Mouse (Mus musculus) brain, embryonic 18.5 days (tissue): ENCODE results near the gene Ahcyl1.
"Not testable (repeated sequence)": the region's sequence is repeated elsewhere in the genome, so short reads cannot be mapped to it uniquely, and the experiment has no call there.

ENCODE experiments used
- DNase-seq: peaks from one replicate; pipeline ENCODE4 v3.0.0-alpha.2; 2012; ENCODE audit warnings: low read depth, low spot score

Ahcyl1 gene

DNA sequence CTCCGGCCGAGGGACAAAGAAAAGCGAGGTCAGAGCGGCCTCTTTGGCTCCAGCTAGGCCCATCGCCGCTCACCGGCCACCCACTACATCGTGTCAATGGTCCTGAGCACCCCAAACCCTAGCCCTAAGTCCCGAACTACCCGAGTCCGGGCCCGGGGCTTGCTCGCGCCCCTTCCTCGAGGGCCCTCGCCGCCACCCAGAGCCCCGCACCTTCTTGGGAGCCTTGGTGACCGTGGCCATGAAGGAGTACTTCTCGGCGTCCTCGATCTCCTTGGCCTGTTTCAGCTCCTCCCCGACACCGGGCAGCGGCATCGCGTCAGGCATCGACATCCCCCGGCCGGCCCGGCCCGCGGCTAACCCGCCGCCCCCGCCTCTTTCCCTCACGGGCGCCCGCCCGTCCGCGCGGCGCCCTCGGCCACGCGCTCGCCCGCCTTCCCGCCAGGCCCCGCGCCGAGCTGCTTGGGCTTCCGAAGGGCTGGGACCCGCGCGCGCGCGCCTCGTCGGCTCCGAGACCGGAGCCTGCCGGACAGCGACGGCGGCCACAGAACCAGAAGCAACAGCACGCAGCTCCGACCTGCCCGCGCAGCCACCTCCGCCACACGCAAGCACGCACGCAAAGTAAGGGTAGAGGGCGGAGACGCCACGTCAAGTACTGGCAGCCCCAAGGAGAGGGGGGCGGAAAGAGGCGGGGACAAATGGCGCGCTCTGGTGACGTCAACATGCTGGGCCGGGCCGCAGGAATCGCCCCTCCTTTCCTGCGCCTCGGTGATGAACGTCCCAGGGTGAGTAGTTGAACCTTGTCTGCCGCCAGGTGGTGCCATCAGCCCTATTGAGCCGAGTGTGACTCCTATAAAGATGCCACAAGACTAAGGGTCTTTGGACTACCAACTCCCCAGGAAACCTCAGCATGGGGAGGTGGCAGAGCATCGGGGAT lies at the start of gene Ahcyl1:
TSS of gene Ahcyl1 (minus strand) at position 613 of the 934 bp plus-strand sequence.
- DNase-seq: peak; percentile 95

DNA sequence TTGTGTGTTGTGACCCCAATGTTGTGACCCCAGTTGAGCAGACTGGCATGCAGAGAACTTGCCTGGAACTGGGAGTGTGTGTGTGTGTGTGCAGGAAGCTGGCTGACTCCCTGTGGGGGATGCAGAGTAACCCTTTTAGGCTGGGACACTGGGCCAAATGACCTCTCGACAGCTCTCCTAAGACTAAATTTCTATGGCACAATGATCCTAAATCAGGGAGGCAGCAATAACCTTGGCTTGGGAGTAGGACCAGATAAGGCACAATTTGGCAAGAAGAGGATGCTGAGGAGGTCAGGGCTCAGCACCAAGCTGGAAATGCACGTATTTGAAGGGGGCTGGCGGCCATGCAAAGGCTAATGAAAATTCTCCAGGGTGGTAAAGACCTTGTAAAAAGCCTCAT lies 49.7 kb upstream of the Ahcyl1 start:
- DNase-seq: no peak

DNA sequence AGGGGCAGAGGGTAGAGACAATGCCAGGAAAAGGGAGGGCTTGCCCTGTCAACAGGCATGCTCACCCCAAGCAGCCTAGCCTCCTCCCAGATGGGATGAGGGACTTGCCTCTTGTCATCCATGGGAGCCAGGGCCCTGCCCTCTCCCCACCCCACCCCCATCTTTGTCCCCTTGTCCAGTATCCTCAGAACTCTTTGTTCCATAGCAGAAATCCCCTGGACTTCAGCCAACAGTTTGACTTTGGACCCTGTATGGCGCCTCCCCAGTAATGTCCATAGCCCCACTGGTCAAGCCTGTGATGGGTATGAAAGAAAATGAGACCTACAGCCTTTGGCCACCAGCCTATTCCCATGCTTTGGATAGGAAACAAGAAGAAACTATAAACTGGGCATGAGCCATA lies 47.3 kb upstream of the Ahcyl1 start:
- no peak for DNase-seq

DNA sequence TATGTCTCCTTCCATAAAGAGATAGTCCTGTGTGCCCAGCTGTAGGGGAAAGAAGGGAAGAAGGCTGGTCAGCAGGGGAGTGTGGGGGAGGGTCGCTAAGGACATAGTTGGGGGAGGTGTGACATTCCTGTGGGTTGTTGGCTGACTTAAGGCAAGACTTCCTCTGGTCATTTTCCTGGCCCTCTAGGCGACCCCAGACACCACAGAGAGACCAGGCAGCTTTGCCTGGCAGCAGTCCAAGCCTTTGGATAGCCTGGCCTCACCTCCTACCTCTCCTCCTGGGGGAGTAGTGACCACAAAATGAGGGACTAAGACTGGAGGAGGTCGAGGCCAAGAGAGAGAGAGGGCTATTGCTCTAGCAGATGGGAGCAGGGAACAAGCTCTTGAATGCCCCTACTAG lies 46.7 kb upstream of the Ahcyl1 start:
- DNase-seq: no peak

DNA sequence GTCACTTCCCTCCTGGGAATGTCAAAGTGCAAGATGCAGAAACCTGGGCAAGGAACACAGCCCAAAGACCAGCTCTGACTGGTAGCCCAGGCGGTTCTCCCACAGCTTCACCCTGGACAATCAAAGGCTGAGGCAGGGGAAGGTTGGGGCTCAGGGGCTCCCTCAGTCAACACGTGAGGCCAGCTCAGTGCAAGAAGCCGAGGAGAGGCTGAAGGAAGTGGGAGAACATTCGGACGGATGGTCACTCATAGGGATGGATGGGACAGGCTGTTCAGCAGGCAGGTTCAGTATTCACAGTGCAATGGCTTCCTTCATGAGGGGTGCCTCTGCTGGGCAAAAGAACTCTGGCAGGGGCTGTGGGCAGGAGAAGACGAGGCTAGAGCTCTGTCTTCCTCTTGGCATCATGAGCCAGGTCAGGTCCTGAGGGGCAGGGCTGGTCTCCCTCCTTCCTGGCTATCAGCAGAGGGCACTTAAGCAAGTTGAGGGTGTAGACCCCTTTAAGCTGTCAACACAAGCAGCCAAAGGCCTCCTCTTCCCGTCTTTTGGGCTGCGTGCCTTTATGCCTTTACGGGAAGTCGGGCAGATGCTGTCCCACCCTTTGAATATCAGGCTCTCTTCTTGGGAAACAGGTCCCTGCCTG lies 45.8 kb upstream of the Ahcyl1 start:
- no peak for DNase-seq

GRCm38 (mm10) chr3:107741387-107741786 lies 45.0 kb upstream of the Ahcyl1 start:
- DNase-seq: no peak

GRCm38 (mm10) chr3:107740578-107741207 lies 44.3 kb upstream of the Ahcyl1 start:
- DNase-seq: peak; percentile 42

- no peak for DNase-seq
Measured at GRCm38 (mm10) chr3:107739966-107740365, 43.6 kb upstream of the Ahcyl1 start.

DNA sequence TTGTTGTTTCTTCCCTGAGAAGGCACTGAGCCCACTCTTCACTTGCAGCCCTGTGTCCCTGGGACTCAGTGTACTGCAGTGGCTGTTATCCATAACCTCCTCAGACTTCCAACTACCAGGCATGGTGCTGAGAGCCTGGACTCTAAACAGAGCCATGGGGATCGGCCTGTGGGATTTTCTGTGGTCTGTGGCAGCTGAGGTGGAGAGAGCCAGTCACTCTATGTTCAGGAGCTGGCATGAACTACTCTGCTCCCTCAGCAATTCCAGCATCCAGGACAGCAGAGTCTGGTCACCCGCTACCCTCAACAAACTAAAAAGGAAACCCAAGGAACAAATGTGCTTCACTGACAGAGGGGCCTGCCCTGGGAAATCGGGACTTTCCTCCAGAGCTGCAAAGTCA lies 43.1 kb upstream of the Ahcyl1 start:
- DNase-seq: no peak

GRCm38 (mm10) chr3:107738620-107739019 lies 42.3 kb upstream of the Ahcyl1 start:
- no peak for DNase-seq

DNA sequence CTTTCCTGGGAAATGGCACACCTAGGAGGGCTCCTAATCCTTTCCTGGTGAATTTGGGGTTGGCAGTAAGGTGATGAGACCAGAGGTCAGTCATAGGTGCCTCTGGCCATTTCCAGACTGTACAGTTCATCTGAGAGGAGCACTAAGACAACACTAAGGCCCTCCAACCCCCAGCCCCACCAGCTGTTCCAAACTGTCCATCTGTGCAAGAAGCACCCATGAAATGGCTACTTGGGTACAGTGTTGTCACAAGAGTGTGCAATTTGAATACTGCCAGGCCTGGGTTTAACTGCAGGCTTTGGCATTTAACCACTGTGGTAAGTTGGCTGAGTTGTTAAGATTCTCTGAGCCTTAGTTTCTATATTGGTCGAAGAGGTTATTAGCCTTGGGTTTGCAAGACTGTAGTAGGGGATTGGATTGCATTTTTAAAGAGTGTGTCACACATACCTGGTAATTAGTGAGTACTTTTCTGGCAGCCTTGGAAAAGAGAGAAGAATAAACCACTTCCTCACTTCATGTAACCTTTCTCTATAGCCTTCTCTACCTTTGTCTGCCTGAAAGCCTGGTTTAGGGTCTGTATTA lies 41.3 kb upstream of the Ahcyl1 start:
- DNase-seq: no peak

GRCm38 (mm10) chr3:107735620-107736019 lies 39.3 kb upstream of the Ahcyl1 start:
- DNase-seq: not testable (repeated sequence)

DNA sequence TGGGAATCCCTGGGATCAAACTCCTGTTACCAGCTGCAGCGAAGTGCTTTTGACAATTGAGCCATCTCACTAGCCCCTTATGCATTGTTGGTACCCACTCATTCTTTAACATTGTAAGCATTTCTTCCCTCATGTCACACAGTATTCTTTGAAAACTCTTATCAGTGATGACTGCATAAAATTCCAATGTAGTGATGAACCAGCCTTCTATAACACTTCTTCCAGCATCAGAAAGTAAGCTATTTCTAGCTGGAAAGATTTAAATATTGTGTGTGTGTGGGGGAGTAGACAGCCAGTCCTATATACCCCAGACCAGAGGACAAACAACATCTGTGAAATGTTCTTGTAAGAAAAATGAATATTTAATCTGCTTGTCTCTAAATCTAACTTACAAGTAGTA lies 37.0 kb upstream of the Ahcyl1 start:
- DNase-seq: no peak

GRCm38 (mm10) chr3:107730236-107730635 lies 33.9 kb upstream of the Ahcyl1 start:
- no peak for DNase-seq

DNA sequence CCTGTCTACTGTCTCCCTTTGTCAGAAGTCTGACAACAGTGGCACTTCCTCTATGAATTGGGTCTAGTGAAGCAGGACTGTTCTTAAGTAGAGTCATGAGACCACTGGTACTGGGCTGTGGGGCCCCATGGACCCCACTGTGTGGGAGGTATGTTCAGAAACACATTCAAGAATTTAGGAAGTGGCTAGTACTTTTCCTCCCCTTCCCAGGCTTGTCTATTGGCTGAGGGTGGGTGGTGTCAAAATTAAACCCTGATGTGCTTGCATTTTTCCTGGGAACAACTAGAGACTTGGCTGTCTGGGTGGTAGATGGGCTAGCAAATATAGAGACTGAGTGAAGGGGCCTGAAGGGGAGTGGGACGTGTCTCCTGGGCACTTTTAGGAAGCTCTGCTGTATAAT lies 32.1 kb upstream of the Ahcyl1 start:
- DNase-seq: no peak

DNA sequence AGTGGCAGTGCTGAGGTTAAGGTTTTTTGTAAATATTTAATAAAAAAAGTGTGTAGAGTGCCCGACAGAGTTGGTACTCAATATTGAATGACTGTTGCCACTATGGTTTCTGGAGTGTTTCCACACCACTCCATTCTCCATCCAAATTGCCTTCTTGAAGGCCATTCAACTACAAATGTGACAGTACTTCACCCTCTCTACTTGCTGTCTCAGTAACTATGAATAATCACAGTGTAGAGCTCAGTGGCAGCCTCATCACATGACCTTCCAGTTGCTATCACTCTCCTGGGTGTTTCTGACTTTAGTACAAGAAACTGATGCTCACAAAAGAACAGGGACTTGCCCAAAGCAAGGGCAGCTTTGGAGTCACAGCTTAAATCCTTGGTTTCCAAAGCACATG lies 19.6 kb upstream of the Ahcyl1 start:
- no peak for DNase-seq

DNA sequence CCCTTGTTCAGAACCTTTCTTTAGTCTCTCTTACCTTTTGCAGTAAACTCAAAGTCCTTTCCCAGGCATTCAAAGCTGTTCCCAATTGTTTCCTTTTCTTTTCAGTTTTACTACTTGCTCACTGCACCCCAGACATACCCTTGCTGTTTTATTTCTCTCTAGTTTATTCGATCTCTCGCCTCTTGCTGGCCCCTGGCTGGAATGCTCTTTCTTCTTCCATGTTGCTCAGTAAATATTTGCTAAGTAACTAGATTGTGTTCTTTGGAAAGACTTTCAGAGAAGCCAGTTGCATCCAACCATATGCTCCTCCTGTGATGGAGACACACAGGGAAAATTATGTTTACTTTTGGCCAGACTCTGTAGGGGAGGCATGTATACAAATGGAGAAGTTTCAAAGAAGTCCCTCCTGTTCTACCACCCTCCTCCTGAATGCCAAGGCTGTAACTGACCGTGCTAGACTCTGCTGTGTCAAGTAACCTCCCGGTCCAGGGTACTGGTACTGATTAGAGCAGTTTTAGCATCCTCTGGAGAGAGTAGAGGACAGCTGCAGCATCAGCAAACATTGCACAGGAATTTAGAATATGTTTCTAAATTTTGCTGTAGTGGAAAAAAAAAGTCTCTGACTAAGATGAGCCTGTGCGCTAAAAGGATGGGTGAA lies 18.0 kb upstream of the Ahcyl1 start:
- no peak for DNase-seq

- DNase-seq: no peak
Measured at GRCm38 (mm10) chr3:107712081-107712480, 15.7 kb upstream of the Ahcyl1 start.

DNA sequence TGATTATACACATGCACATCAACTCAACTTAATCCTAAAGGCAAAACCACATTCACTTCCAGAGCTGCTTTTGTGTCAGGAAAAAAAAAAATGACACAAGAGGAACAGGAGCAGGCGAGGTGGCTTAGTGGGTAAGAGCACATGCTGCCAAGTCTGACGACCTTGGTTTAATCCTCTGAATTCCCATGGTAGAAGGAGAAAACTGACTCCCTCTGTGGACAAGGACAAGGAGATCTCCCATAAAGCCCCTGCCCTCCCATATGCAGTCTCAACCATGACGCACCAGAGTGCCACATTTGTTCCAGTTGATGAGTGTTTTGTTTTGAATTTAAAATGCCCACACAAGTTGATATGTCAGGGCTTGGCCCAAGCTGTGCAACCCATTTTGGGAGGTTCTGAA lies 12.8 kb upstream of the Ahcyl1 start:
- DNase-seq: no peak

- DNase-seq: no peak
Measured at GRCm38 (mm10) chr3:107707239-107707638, 10.9 kb upstream of the Ahcyl1 start.

GRCm38 (mm10) chr3:107706164-107706563 lies 9.8 kb upstream of the Ahcyl1 start:
- DNase-seq: no peak

- no peak for DNase-seq
Measured at GRCm38 (mm10) chr3:107704371-107704705, 8.0 kb upstream of the Ahcyl1 start.
